Mouse (Mus musculus) brain, adult 2 months (tissue): ENCODE data around the gene Grin2a.

Experiments used
- DNase-seq: peaks from one replicate; pipeline ENCODE4 v3.0.0; 2011; ENCODE audit warnings: low read depth, low spot score

Grin2a gene

DNA sequence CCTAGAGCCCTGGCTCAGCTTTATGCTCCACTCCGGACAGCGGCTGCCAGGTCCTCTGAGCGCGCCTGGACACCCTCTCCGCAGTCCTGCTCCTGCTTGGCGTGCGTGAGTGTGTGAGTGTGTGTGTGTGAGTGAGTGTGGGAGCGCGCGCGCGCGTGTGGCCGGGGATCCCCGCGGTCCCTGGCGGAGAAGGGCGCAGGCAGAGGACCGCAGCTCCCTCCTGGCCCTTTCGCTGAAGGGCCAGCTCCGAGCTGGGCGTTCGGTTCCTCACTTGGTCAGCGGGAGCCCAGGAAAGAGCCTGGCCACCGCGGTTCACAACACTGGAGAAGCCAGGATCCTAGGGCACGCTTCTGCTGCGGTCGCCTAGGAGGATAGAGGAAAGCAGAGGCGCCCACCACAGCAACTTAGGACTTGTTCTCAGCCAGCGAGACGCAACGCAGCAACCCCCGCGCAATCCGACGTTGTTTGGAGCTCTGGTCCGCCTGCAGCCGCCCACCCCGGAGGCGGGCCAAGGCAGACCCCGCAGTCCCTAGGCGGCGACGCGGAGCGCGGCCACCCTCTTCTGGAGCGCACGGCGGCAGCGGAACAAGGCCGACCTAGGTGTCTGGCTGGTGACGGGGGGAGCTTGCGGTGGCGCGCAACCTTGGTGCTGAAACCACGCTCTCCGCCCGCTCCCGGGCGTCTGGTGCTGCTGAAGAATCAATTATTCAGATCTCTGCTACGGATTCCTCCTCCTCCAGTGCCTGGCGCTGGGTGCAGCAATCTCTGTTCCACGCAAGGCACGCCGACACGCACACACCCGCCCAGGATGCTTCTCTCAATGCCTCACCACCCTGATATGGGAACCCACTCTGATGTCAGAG, at the start of gene Grin2a:
TSS of gene Grin2a (minus strand) at position 610 of the 863 bp plus-strand sequence.
- peak; percentile 90 for DNase-seq

DNA sequence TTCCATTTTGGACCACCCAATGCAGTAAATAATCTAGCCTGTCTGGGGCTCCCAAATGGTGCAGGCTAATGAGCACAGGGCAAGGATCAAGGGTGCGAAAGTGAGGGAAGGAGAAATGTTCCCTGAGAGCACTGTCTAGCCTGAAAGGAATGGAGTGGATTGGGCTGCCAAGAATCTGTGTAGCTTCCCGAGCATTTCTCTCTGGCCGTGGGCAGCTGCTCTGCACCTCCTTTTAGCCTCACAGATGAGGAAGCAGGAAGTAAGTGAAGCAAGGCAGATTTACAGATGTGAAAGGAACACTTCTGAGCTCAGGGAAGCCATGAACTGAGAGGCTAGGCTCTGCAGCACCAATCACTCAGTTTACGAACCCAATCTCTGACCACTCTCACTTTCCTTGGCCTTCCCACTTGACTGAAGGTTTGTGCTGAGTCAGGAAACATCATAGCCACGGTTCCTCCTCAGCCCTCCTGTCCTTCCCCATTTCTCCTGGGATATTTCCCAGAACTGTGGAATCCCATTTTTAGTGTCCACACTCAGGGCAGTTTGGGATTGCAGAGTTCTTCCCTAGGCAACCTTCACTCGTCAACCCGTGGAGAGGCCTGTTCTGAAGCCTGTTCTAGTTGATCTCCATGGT, 40.3 kb upstream of the Grin2a start:
- peak; percentile 66 for DNase-seq

DNA sequence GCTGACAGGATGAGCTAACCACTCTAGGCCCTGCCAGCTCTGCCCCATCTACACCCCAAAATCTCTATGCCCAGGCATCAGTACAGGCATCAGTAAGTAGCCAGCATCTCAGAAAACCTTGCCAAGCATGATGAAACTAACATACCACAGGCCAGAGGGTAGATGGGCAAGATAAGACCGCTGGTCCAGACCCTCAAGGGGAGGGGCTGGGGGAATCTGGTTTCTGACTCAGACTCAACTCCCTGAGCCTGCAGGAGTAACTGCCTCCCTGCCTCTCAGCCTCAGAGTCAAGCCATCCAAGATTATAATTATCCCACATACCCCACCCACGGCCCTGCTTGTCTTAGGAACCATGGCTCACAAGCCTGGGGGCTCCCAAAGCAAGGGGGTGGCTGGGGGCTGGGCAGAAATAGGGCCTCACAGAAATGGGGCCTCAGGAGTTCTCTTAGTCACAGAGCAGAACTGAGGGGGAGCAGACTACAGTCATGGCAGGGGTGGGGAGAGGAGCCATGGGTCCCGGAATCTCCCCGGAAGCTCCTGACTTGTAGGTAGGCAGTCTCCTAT, 38.1 kb upstream of the Grin2a start:
- DNase-seq: peak; percentile 92

DNA sequence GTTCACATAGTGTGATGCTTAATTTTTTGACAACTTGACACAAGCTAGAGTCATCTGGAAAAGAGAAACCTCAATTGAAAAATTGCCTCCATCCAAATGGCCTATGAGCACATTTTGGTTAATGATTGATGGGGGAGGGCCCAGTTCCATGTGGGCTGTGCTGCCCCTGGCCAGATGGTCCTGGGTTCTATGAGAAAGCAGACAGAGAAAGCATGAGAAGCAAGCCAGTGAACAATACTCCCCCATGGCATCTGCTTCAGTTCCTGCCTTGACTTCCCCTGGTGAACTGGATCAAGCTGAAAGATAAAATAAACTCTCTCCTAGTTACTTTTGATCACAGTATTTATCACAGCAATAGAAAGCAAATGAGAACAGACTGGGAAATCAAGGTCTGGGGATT, 36.5 kb upstream of the Grin2a start:
- peak; percentile 50 for DNase-seq

DNA sequence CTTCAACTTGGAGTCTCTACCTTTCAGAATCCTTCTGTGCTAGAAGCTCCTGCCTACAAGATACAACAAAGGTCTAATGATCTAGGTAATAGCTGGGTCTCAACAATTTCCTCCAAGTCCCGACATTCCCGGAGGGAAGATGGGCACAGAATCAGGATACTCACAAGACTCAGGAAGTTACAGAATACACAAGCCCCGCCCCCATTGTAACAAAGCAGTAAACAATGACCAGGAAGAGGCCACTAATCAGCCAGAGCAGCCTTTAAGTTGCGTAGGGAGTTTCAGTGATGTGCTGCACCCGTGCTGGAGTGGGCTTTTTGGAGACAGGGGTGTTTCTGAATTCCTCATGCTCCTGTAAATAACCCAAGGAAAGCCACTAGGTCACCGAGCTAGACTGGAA, 31.4 kb upstream of the Grin2a start:
- DNase-seq: no peak

DNA sequence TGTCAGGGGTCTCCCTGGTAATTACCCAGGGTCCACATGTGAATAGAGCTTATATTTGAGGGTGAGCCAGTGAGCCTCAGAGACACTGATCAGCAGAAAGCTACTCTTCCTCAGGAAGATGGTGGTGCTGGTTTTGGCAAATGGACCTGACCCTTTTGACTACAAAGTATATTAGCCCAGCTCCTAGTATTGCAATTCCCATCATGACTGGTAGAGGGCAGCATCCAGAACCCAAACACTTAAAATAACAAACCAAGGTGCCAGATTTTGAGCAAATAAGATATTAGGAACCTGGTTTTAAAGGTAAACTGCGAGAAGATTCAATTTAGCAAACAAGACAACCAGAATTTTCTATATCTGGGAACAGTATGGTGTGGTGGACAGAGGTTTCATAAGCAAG, 14.4 kb upstream of the Grin2a start:
- no peak for DNase-seq

DNA sequence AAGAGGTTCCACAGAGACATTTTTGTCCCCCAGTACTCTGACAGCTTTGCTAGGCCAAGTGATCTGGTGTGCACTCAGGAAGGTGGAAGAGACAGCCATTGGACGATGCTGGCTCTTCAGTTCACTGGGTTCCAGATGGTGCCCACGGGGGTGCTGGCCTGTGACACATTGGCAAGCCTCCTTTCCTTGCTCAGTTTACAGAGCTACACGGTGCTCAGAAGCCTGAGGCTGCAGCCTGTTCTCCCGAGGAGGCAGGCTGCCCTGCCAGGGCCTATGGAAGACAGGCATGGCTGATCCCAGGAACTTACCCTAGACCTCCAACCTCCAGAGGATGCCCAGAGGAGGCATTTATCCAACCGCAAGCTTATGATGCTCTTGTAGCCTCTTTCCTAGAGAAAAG, 10.2 kb upstream of the Grin2a start:
- DNase-seq: peak; percentile 98

DNA sequence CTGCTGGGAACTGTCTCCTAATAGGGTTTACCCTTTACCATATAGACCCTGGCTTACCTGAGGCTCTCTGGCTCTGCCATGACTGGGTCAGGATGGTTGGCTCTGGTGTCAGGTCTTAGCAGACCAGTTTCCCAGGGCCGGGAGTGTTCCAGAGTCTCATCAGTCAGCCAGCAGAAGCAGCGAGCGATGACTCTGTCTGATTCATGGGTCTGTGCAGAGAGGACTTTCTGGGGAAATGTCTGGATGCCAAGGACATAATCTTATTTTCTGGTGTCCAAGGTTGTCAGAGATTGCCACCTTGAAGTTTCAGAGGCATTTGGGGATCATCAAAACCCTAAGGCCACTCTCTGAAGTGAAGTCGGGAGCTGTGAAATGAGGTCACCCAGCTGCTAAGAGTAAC, 8.7 kb upstream of the Grin2a start:
- no peak for DNase-seq

DNA sequence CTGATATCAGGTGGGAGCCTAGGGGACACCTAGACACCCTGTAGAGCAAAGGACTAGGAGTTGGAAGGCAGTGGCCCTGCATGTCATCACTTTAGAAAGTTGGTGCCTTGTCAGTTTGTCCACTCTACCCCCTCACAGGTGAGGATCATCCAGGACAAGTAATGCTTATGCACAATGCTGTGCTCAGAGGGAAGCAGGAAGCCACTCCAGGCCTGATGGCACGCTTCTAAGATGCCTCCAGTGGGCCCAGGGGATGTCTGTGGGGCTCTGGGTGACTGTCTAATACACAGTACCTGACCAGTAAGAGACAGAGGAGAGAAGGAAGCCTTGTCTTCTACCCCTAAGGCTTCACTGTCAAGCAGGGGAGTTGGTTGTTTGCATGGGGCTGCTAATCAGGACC, 7.6 kb upstream of the Grin2a start:
- no peak for DNase-seq

DNA sequence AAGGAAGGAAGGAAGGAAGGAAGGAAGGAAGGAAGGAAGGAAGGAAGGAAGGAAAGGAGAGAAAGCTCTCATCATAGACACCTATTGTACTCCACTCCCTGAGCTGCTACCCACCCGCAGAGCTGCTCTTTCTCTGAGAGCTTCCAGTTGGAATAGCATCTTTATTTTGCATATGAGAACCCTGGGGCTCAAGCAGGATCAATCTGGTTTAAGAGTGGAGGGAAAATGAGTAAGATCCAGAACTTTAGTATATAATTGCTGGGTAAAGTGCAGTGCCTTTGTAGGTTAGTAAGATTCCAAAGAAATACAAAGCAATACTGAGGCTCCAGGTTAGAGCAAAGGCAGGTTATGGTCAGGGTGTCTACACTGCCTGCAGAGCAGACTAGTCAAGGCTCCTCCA, 6.2 kb upstream of the Grin2a start:
- DNase-seq: no peak

DNA sequence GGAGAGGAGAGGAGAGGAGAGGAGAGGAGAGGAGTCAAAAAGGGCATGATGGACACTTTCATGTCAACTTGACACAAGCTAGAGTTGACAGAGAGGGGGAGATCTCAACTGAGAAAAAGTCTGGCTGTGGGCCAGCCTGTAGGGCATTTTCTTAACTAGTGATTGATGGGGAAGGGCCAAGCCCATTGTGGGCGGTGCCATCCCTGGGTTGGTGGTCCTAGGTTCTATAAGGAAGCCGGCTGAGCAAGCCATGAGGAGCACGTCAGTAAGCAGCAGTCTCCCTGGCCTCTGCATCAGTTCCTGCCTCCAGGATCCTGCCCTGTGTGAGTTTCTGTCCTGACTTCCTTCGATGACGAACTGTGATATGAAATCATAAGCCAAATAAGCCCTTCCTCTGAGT, 4.6 kb upstream of the Grin2a start:
- DNase-seq: no peak

DNA sequence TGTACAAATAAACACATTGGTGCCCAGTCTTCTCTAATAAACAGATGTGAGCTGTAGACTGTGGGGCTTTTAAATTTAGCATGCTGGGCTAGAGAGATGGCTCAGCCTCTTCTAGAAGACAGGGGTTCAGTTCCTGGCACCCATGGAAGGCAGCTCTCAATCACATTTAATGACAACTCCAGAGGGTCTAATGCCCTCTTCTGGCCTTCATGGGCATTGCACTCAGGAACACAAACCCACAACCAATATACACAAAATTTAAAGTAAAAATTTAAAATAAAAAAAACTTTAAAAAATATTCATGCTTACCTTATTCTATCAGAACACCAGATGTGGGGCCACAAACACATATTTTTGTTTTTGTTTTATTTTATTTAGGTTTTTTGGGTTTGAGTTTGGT, 2.6 kb upstream of the Grin2a start:
- no peak for DNase-seq

DNA sequence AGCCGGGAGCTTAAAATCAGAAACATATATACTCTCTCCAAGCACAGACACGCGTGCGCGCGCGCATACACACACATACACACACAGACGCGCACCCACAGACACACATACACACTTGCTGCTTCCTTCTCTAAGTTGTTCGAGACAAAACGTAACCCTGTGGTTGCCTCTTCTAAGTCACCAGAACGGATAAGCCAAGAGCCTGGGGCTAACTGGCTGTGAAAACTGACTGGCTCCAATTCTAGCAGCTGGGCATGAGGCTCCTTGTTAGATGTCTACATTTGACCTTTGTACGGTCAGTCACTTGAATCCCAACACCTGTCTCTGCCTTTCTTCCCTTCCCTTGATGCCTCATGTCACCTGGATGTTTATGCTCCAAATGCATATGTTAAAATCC, 452 bp upstream of the Grin2a start:
- DNase-seq: no peak

DNA sequence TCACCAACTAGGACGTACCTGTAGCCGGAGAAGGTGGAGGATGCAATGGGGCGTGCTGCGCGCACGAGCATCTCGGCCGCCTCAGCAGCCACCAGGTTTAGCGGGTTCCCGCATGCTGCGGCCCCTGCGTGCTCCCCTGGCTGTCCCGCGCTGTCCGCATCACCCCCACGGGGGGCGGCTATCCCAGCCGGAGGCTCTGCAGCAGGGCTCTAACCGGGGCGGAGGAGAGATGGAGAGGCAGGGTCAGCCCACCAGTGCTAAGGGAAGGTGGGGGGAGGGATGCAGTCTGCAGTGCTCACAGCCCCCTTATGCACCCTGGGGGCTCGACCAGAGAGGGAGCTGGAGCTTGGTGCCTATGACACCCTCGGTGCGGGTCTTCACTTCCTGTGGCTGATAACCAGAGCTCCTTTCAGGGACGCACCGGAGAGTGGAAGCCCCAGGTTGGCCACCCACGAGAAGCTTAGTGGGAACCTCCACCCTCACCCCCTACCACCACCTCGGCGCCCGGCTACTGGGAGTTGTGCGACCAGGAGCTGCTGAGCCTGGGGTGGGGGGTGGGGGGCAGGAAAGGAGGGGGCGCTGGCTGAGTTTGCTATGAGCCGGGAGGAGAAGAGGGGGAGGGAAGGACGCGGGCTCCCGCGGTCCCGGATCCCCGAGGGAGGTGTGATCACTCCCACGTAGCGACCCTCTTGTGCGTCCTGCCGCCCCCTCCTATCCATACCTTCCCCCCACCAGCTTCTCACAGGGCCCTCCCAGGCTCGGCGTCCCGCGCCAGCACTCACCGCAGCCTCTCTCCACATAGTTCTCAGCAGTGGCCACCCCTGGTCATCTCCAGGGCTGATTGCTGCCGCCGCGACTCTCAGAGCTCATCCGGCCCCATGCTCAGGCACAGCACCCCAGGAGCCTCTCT, 1.1 kb downstream of the Grin2a start:
- no peak for DNase-seq

DNA sequence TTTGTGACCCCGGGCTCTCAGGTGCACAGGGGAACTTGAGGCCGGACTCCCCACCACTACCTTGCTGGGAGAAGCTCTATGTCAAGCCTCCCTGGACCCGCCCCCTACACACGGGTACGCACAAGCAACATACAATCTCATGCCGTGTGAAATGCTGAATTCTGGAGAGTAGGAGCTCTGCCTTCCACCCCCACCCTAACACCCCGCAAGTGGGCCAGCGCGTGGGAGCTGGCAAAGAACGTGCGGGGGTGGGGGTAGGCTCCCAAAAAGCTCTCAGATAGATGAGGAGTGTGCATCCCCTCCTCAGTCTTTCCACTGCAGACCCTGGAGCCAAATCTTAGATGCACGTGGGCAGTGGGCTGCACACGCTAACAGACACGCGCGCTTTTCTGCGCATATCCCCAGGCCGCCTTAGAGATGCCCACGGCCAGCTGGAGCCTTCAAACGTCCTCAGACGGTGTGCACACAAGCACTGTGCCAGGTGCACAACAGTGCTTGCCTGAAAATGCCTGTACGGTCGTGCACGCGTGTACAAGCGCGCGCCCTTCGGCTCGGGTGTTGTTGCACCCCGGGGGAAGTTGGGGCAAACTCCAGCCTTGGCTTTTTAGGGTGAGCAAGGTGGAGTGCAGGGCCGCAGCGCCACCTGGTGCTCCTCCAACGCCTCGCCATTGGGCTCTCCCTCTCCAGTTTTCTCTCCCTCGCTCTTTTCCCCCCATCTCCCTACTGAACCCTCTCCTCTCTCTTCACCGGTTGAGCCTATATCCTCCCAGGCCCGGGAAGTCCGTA, 1.9 kb downstream of the Grin2a start:
- DNase-seq: peak; percentile 96

DNA sequence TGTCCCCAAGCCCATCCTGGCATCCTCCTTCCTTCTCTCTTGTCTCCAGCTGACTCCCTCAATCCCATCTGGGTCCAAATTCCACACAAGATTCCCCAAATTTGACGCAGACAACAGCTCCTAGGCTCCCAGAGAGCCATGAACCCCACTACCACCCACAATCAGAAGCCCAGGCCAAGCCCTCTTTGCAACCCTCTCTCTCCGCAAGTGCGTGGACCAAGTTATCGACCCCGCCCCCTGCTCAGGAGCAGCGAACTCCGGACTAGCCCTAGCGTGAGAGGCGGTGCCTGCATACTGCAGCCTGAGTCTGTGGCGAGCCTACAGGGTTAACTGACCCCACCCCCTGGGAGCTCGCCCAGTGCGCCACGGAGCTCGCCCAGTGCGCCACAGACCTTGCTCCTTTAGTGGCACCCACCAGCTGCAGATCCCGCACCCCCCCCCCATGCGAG, 2.6 kb downstream of the Grin2a start:
- peak; percentile 42 for DNase-seq

DNA sequence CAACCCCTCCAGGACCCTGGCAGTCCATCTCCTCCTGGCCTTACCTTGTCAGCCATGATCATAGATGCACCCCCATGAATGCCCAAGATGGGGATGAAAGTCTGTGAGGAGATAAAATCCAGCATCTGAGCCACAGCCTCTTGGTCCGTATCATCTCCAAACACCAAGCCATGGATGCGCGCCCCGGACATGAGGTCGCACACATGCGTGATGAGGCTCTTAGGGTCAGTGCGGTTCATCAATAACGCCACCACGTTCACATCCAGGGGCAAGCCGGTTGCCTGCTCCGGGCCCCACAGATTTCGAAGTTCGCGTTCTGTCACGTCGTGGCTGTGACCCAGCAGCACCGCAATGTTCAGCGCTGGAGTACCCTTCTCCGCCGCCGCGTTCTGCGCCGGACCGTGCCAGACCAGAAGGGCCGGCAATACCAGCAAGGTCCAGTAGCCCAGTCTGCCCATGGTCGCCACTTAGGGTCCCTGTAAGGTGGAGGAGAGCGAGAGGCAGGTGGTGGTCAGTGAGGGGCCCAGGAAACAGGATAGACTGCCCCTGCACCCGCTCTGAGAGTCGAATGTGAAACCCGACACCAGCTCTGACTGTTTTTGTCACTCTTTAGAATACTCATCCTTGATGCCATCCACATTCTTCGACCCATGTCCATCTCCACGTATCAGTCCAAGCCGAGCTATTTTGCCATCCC, 3.1 kb downstream of the Grin2a start:
- DNase-seq: no peak

DNA sequence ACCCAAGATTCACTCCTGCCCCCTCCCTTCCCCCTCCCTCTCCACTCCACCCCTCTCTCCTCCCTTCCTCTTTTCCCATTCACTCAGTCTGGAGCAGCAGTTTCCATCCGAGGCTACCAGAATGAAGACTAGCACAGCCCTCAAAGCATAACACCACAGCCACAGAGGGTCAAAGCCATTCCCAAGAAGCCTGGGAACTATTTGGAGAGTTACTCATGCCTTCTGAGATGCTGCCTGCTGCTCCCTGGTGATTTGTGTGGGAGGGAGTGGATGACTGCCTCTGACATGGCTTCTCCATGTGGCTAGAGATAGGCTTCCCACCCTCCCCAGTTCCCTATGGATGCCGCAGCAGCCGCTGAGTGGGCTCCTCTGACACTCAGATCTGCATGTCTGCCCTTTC, 10.3 kb downstream of the Grin2a start:
- DNase-seq: peak; percentile 77

DNA sequence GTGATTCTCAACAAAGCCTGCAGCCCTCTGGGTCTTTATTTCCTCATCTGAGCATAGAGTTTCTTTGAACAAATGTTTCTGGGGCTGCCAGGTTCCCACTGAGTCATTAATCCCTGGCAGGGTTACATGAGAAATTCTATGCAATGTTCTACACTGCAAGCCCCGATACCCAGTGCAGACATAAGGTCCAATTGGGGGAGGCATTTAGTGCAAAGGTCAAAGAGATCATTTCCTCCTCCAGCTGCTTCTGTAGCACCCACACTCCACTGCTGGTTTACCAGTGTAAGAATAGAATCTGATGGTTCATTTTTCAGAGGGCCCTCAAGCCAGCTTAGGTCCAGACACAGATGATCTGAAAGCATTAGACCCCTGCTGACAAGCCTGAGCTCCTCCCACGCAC, 14.7 kb downstream of the Grin2a start:
- peak; percentile 85 for DNase-seq

DNA sequence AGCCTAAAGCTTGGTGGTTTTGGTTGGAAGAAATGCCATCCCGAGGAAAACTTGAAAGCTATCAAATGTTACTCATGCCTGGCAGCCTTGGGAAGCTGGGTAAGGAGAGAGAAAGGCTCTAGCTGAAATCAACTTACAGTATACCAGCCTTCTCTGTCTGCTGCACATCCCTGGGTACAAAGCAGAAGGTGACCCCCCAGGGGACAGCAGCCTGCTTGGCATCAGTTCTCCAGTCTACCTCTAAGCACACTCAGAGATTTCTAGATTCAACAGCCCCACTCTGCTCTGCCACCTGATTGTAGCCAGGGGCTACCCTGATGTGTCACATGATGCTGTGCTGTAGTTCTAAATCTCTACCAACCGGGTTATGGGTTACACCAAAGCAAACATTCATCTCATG, 17.2 kb downstream of the Grin2a start:
- DNase-seq: peak; percentile 56
